Mouse (Mus musculus) limb, embryonic 12.5 days (tissue): Measurements from ENCODE around the gene Naa10. TPM values are rescaled to one million over a fixed set of nuclear protein-coding genes. Genes with fewer than 3 reads are reported as not detected.

ENCODE experiments used
- ATAC-seq: fragments of 200-750 bp; cut with Nextera tagmentation; 2 replicates; pipeline ENCODE4 v1.8.0; 2017; ENCODE audit warnings: low read depth, moderate TSS enrichment; ENCODE audit not compliant: insufficient number of reproducible peaks, insufficient read depth, low FRiP score, low TSS enrichment
- H3K27ac ChIP-seq: fragments of 300-500 bp; sonication (generic); 2 replicates; pipeline ENCODE4 v1.5.1; 2016; ENCODE audit warnings: mild to moderate bottlenecking, moderate library complexity
- H3K27me3 ChIP-seq: fragments of 300-500 bp; sonication (generic); 2 replicates; pipeline ENCODE4 v1.6.1; 2016; ENCODE audit warnings: mild to moderate bottlenecking, moderate library complexity
- H3K36me3 ChIP-seq: fragments of 300-500 bp; sonication (generic); 2 replicates; pipeline ENCODE4 v1.6.1; 2016; ENCODE audit warnings: mild to moderate bottlenecking, moderate library complexity
- H3K4me1 ChIP-seq: fragments of 300-500 bp; sonication (generic); replicated peaks from 2 replicates; pipeline ENCODE4 v1.6.1; 2016
- H3K4me2 ChIP-seq: fragments of 300-500 bp; sonication (generic); 2 replicates; pipeline ENCODE4 v1.6.1; 2016; ENCODE audit warnings: mild to moderate bottlenecking, moderate library complexity
- H3K4me3 ChIP-seq: fragments of 300-500 bp; sonication (generic); replicated peaks from 2 replicates; pipeline ENCODE4 v1.5.1; 2016; ENCODE audit warnings: mild to moderate bottlenecking
- H3K9ac ChIP-seq: fragments of 300-500 bp; sonication (generic); replicated peaks from 2 replicates; pipeline ENCODE4 v1.6.1; 2016; ENCODE audit warnings: mild to moderate bottlenecking, moderate library complexity
- H3K9me3 ChIP-seq: fragments of 300-500 bp; sonication (generic); 2 replicates; pipeline ENCODE4 v1.6.1; 2016; ENCODE audit warnings: mild to moderate bottlenecking, moderate library complexity
- WGBS: fragments of 180-500 bp; shearing (Covaris S2); methylation state at CpG from one replicate; pipeline ENCODE4 v1.1.7; 2016; 5-methylcytosine and 5-hydroxymethylcytosine counted together
- polyA plus RNA-seq: library from polyadenylated mRNA; unstranded; fragments of >200 nt; fragmentation: Nextera tagmentation; extraction: Ambion mirVana; gene quantifications from 2 replicates; pipeline ENCODE4 v1.2.1, GENCODE M21; 2016

Naa10 gene
- polyA plus RNA-seq, 1 experiment from 2014 or later: 159 TPM

- Histone ChIP-seq H3K27ac (peak overlapping the region; percentile 73), H3K4me1 (0 out of 2 replicates have a peak, but pooled peaks cover 3% of the 10 kb centered on the region), H3K36me3 (peaks cover 30% of the 10 kb centered on the region), H3K4me2 (peak overlapping the region; percentile 42), H3K9me3 (no peaks in the 10 kb centered on the region), H3K27me3 (peaks cover 16% of the 10 kb centered on the region), H3K9ac (no peak overlapping the region), H3K4me3 (0 out of 2 replicates have a peak overlapping the region, but pooled peaks have one; percentile 21)
- peak; percentile 96 for ATAC-seq
- WGBS: 31% methylated on average over 31 of the region's 31 CpGs
These were observed 6.7 kb downstream of the Naa10 start for GRCm38 (mm10) chrX:73914827-73915703.

DNA sequence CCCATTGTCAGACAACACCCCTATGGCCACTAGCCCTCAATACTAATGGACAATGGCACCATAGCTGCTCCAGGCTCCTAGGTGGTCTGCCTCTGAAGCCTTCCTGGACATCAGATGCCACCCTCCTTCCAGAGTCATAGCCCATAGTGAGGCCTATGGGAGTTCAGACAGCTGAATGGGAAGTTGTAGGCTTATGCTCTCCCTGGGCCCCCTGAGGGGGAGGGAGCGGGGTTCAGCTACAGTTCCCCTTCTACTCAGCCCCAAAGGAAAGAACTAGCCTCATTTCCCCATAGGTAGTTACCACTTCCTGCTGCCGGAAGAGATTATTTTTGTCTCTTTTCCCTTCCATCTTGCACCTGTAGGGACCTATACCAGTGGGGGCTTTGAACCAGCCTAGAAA lies 10.2 kb downstream of the Naa10 start:
- Histone ChIP-seq H3K4me3 (no peak overlapping the region), H3K27ac (no peak overlapping the region), H3K9ac (no peak overlapping the region), H3K4me1 (0 out of 2 replicates have a peak, but pooled peaks cover 3% of the 10 kb centered on the region), H3K27me3 (peaks cover 24% of the 10 kb centered on the region), H3K36me3 (no peaks in the 10 kb centered on the region), H3K4me2 (no peak overlapping the region), H3K9me3 (no peaks in the 10 kb centered on the region)
- ATAC-seq: no peak
- 93% methylated on average over 2 of the region's 2 CpGs for WGBS

DNA sequence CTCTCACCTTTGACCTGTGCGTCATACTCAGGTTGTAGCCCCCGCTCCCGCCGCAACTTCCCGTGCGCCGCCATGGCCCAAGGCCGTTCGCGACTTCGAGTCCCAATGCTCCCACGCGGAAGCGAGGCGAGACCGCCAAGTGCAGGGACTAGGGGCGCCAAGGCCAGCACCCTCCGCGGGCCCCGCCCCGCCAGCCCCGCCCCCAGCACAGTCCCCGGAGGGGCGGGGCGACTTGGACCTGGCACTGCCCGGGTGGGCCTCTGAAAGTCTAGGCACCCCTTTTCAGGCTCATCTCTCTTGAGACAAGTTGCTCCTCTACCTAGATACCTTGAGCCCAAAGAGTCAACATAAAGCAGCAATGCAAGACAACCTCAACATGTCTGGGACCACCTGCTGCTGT lies 10.6 kb downstream of the Naa10 start:
- Histone ChIP-seq H3K36me3 (no peaks in the 10 kb centered on the region), H3K27me3 (peaks cover 27% of the 10 kb centered on the region), H3K27ac (no peak overlapping the region), H3K4me3 (0 out of 2 replicates have a peak overlapping the region, but pooled peaks have one; percentile 16), H3K9me3 (no peaks in the 10 kb centered on the region), H3K4me2 (peak overlapping the region; percentile 46), H3K9ac (no peak overlapping the region), H3K4me1 (0 out of 2 replicates have a peak, but pooled peaks cover 3% of the 10 kb centered on the region)
- 23% methylated on average over 26 of the region's 26 CpGs for WGBS
- no peak for ATAC-seq

DNA sequence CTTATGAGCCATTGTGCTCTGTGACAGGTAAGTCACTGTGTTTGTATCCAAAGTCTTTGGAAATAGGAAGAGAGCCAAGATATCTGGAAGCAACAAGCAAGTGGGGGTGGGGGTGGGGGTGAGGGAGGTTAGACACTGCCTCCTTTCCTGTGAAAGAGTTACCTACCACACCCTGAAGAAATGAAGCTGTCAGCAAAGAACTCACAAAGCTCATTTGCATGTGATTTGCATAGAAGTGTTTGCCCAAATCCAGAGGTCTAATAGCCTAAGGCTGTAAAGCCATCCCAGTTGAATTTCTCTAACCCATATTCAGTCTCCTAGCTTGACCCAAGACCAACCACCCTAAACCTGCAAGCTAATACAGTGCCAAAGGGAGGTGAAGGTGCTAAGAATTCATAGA lies 11.3 kb downstream of the Naa10 start:
- Histone ChIP-seq H3K4me2 (no peak overlapping the region), H3K4me3 (no peak overlapping the region), H3K9me3 (no peaks in the 10 kb centered on the region), H3K27me3 (peaks cover 27% of the 10 kb centered on the region), H3K36me3 (no peaks in the 10 kb centered on the region), H3K9ac (no peak overlapping the region), H3K4me1 (0 out of 2 replicates have a peak, but pooled peaks cover 3% of the 10 kb centered on the region), H3K27ac (no peak overlapping the region)
- ATAC-seq: no peak

DNA sequence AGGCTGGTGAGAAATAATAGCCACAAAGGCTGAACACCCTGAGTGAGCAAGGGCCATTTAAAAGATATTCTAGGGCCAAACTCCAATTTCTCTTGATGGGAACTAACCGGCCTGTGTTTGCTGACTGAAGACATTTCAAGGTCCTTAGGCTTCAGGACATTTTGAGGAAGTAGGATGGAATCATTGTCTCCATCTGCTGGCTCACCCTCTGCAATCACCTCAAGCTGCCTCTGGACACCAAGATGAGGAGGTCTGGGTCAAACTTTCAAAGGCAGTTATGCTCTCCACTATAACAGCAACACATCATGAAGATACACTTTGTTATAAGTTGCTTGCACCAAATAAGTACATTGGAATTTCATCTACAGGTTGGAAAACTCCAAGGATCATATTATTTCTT lies 11.7 kb downstream of the Naa10 start:
- no peaks in the 10 kb centered on the region for H3K9me3 ChIP-seq
- 86% methylated on average over 1 of the region's 1 CpGs for WGBS
- no peak overlapping the region for H3K4me2 ChIP-seq
- H3K27ac ChIP-seq: no peak overlapping the region
- ATAC-seq: no peak
- 0 out of 2 replicates have a peak, but pooled peaks cover 3% of the 10 kb centered on the region for H3K4me1 ChIP-seq
- H3K9ac ChIP-seq: no peak overlapping the region
- no peak overlapping the region for H3K4me3 ChIP-seq
- peaks cover 27% of the 10 kb centered on the region for H3K27me3 ChIP-seq
- no peaks in the 10 kb centered on the region for H3K36me3 ChIP-seq

- no peaks in the 10 kb centered on the region; the same call in 1 of the 2 replicates for H3K27me3 ChIP-seq
- H3K36me3 ChIP-seq: no peaks in the 10 kb centered on the region
- no peaks in the 10 kb centered on the region for H3K4me1 ChIP-seq
- 67% methylated on average over 3 of the region's 3 CpGs for WGBS
- no peak overlapping the region for H3K9ac ChIP-seq
- no peaks in the 10 kb centered on the region for H3K9me3 ChIP-seq
- no peak overlapping the region for H3K4me3 ChIP-seq
- no peak overlapping the region for H3K27ac ChIP-seq
- no peak overlapping the region for H3K4me2 ChIP-seq
- ATAC-seq: no peak
These were observed 23.8 kb downstream of the Naa10 start for GRCm38 (mm10) chrX:73897959-73898358.

GRCm38 (mm10) chrX:73895719-73896118 lies 26.0 kb downstream of the Naa10 start, which contains the start of gene L1cam:
Gene L1cam (minus strand): TSS chrX:73896105.
- 14% methylated on average over 2 of the region's 2 CpGs for WGBS
- no peak within 1 kb of the TSS for H3K4me2 ChIP-seq
- no peaks in the 10 kb centered on the region for H3K4me1 ChIP-seq
- H3K9ac ChIP-seq: no peak within 1 kb of the TSS
- no peaks in the 10 kb centered on the region for H3K9me3 ChIP-seq
- peaks cover 20% of the 10 kb centered on the region for H3K27me3 ChIP-seq
- H3K27ac ChIP-seq: no peak within 1 kb of the TSS
- no peak within 1 kb of the TSS for H3K4me3 ChIP-seq
- no peaks in the 10 kb centered on the region for H3K36me3 ChIP-seq
- ATAC-seq: no peak

- H3K4me3 ChIP-seq: no peak overlapping the region
- H3K9ac ChIP-seq: no peak overlapping the region
- H3K27me3 ChIP-seq: peaks cover 22% of the 10 kb centered on the region
- H3K4me1 ChIP-seq: no peaks in the 10 kb centered on the region
- H3K4me2 ChIP-seq: no peak overlapping the region
- H3K36me3 ChIP-seq: no peaks in the 10 kb centered on the region
- 92% methylated on average over 14 of the region's 14 CpGs for WGBS
- H3K27ac ChIP-seq: no peak overlapping the region
- no peak for ATAC-seq
- no peaks in the 10 kb centered on the region for H3K9me3 ChIP-seq
These were observed 28.9 kb downstream of the Naa10 start for GRCm38 (mm10) chrX:73892833-73893232.

DNA sequence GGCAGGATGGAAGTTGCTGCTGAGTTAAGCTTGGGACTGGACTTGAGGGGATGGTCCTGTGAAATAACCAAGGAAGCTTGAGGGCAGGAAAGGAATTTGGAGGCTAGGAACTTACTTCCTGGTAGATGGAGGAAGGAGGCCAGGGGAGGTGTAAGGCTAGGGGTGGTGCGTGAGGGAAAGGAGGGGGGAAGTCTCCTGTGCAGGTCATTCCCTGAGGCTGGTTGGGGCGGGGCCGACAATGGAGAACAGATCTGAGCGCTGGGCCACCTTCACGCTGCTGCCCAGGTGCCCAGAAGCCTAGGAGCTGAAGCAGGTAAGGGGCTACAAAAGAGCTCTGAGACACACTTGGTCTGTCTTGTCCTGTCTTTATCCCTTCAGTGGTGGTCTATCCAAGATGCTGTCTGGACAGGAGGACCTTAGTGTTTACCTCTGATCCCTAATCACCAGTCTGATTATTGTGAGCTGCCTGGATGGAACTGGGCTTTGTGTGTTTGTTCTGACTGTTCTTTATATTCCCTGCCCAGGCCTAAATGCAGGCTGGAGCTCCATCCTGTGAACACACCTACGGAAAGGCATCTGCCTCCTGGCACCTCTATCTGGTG lies 30.1 kb downstream of the Naa10 start, which contains the start of gene Avpr2:
TSS of gene Avpr2 (plus strand) at position 552 of the 602 bp plus-strand sequence.
- 66% methylated on average over 6 of the region's 6 CpGs for WGBS
- peaks cover 25% of the 10 kb centered on the region for H3K27me3 ChIP-seq
- no peaks in the 10 kb centered on the region for H3K9me3 ChIP-seq
- no peak within 1 kb of the TSS for H3K27ac ChIP-seq
- no peak within 1 kb of the TSS for H3K4me2 ChIP-seq
- H3K4me1 ChIP-seq: no peaks in the 10 kb centered on the region
- H3K36me3 ChIP-seq: no peaks in the 10 kb centered on the region
- H3K9ac ChIP-seq: no peak within 1 kb of the TSS
- H3K4me3 ChIP-seq: no peak within 1 kb of the TSS
- no peak for ATAC-seq

DNA sequence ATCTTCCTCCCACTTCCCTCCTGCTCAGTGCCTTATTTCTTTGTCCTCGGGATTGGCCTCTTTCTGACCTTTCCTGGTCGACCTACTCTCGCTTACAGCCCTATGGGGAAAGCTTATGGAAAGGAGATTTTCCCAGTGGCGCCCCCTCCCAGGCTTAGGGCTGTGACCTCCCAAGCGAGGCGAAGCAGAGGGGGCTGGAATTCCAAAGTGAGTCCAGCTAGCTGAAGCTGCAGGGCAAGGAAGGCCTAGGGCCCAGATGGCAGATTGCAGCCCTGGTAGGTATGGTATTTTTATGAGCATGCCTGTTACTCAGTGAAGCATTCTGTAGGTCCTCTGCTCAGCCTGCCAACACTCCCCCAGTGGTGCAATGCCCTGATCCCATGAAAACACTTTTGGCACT lies 40.3 kb downstream of the Naa10 start:
- Histone ChIP-seq H3K4me3 (no peak overlapping the region), H3K4me2 (no peak overlapping the region), H3K36me3 (no peaks in the 10 kb centered on the region), H3K4me1 (0 out of 2 replicates have a peak, but pooled peaks cover 2% of the 10 kb centered on the region), H3K27ac (no peak overlapping the region), H3K9ac (no peak overlapping the region), H3K9me3 (no peaks in the 10 kb centered on the region), H3K27me3 (peaks cover 35% of the 10 kb centered on the region)
- 0 out of 2 replicates have a peak, but pooled peaks have one; percentile 46 for ATAC-seq
- 18% methylated on average over 6 of the region's 6 CpGs for WGBS

DNA sequence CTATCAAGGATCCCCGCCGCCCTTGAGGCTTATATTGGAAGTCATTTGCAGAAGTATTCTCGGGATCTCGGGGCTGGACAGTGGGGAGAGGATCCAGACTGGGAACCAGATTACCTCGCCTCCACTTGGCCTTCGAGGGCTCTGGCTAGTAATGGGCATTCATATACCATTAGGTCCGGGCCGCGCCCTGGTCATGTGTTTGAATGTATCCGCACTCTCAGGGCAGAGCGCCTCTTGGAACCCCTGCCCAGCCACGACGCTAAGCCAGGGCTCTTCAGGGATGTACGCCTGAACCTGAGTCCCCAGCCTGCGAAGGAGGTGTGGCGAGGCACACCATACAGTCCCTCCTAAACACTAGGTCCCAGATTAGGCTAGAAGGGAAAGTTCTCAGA lies 40.7 kb downstream of the Naa10 start:
- 24% methylated on average over 16 of the region's 16 CpGs for WGBS
- 0 out of 2 replicates have a peak overlapping the region, but pooled peaks have one; percentile 37 for H3K9ac ChIP-seq

More for the DNA sequence above, 40.7 kb downstream of the Naa10 start:
- Histone ChIP-seq H3K27ac (no peak overlapping the region), H3K9me3 (no peaks in the 10 kb centered on the region), H3K36me3 (no peaks in the 10 kb centered on the region), H3K4me3 (peak overlapping the region; percentile 41), H3K4me1 (0 out of 2 replicates have a peak, but pooled peaks cover 2% of the 10 kb centered on the region), H3K27me3 (peaks cover 35% of the 10 kb centered on the region), H3K4me2 (peak overlapping the region; percentile 68)
- peak; percentile 76 for ATAC-seq
